Mouse (Mus musculus): ENCODE measurements at regions not wholly inside any gene's neighbourhood (a gene's known extent, or its start where the extent isn't known, plus 50 kb on each side); places are given as distances from the start of the nearest gene placed in this dataset.
"Not testable (repeated sequence)": the region's sequence is repeated elsewhere in the genome, so short reads cannot be mapped to it uniquely, and the experiment has no call there.

DNA sequence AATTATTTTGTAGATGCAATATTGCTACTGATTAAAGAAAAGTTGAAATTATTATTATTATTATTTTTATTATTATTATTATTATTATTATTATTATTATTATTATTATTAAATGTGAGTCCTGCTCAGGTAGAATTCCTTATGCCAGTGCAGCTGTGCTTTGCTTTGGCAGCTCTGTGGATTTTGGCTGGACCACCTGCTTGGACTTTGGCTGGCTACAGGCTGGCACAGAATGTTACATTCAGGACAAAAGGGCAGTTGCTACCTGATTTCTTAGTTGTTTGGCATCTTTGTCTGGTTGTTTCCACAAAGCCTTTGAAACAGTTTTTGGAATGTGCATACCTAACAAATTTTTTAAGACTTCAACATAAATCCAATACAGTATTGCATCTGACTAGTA is 307.7 kb upstream of the Adamts5 start:
- DNase-seq (ENCODE audit: low read depth, low spot score): no peak

DNA sequence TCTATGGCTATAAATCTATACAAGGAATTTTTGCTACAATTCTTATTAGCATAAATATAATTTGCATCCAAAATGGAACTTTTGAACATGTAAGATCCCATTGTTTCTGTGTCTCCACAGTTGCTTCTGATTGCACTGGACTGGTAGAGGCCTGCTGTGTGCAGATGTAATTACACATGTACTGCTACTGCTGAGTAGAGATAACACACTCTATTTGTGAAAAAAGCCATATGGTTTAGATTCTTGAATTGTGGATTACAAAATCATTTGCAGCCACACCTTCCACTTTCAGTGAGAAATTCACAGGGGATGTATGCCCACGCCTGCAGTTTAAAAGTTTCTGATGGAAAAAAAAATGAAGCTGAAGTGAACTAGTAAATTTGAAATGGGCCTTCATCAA is 288.2 kb upstream of the Adamts5 start:
- no peak for DNase-seq (ENCODE audit: low read depth, low spot score)

- DNase-seq (ENCODE audit: low read depth, low spot score): no peak
Observed at GRCm38 (mm10) chr16:86188966-86189365, 287.3 kb upstream of the Adamts5 start.

- not testable (repeated sequence) for DNase-seq (ENCODE audit: low read depth, low spot score)
Observed at GRCm38 (mm10) chr16:86187609-86188008, 286.0 kb upstream of the Adamts5 start.

- DNase-seq (ENCODE audit: low read depth, low spot score): no peak
Observed at GRCm38 (mm10) chr16:86159021-86159815, 257.6 kb upstream of the Adamts5 start.

DNA sequence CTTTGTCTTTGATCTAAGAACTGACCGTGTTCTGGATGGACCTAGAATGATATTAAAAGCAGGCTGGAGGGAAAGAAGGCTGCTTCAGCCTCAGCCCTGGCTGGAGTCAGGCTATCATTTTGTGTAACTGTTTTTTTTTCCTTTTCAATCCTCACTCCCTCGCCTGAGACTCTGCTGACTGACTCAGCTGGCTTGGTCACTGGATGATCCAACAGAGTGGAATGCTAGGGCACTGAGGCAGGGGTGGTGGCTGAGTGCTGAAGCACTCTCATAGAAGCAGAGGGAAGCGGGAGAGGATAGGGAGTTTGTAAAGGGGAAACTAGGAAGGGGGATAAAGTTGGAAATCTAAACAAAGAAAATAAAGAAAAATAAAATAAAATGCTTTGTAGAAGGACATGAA is 236.5 kb upstream of the Adamts5 start:
- DNase-seq (ENCODE audit: low read depth, low spot score): no peak

GRCm38 (mm10) chr16:86136169-86136568 is 234.5 kb upstream of the Adamts5 start:
- DNase-seq (ENCODE audit: low read depth, low spot score): no peak

DNA sequence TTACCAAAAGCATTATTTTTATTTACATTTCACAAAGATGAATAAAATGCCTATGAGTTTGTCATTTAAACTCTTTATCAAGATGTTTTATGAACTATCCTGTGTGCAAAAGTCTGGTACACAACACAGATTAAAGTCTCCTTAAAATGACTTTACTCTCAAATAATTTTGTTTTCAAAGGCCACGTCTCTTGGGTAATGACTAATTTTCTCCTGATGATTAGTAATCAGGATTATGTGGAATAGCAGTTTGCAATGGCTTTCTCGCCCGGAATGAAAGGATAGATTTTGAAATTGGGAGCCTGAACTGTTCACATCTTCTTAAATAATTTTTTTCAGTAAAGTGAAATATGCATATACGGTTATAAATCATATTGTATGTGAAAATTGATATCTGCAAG is 225.8 kb upstream of the Adamts5 start:
- no peak for DNase-seq (ENCODE audit: low read depth, low spot score)

DNA sequence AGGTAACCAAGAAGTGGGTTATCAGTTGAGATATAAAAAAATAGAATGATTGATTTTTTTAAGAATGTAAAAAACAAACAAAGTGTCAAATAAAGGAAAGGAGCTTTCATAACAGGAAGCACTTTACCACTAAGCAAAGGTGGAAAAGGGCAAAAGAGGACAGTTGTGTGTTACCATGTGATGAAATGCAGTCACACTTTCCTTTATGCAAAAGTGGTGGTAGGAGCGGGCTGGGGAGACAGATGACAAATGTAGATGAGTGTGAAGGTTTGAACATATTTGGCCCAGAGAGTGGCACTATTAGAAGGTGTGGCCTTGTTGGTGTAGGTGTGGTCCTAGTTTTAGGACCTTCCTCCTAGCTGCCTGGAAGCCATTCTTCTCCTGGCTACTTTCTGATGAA is 222.6 kb upstream of the Adamts5 start:
- DNase-seq (ENCODE audit: low read depth, low spot score): no peak

GRCm38 (mm10) chr16:86122936-86123335 is 221.3 kb upstream of the Adamts5 start:
- DNase-seq (ENCODE audit: low read depth, low spot score): no peak

DNA sequence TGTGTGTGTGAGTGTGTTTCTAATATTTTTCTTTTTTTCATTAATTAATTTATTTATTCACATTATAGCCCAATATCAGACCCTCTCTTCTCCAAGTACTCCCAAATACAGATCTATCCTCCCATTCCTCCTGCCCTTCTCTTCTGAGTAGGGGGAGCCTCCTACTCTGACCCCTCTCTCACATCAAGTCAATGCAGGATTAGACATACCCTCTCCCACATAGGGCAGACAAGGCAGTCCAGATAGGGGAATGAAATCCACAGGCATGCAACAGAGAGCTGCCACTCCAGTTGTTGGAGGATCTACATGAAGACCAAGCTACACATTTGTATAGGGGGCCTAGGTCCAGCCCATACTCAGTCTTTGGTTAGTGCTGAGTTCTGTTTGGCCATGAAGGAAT is 216.3 kb upstream of the Adamts5 start:
- DNase-seq (ENCODE audit: low read depth, low spot score): no peak

GRCm38 (mm10) chr16:86115587-86116376 is 214.2 kb upstream of the Adamts5 start:
- DNase-seq (ENCODE audit: low read depth, low spot score): no peak

- no peak for DNase-seq (ENCODE audit: low read depth, low spot score)
Observed at GRCm38 (mm10) chr16:86094461-86094860, 192.8 kb upstream of the Adamts5 start.

GRCm38 (mm10) chr16:86090175-86090574 is 188.5 kb upstream of the Adamts5 start:
- no peak for DNase-seq (ENCODE audit: low read depth, low spot score)

DNA sequence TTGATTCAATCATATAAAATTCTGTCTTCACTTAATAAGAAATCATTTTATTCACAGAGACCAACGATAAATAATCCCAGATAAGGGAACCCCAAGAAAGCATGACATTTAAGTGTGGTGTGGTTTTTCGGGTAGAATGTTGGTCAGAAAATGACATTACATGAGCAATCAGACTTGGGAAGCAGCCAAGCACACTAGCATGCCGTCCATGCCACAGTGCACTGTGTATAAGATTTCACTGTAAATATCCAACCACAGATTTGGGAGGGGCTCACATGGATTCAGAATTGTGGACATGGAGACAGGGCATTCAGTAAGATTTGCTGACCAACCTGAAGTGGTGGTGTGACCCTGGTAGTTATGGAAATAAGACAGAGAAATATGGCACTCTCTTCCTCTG is 185.8 kb upstream of the Adamts5 start:
- DNase-seq (ENCODE audit: low read depth, low spot score): no peak

GRCm38 (mm10) chr16:86067628-86068364 is 166.2 kb upstream of the Adamts5 start:
- DNase-seq (ENCODE audit: low read depth, low spot score): no peak

DNA sequence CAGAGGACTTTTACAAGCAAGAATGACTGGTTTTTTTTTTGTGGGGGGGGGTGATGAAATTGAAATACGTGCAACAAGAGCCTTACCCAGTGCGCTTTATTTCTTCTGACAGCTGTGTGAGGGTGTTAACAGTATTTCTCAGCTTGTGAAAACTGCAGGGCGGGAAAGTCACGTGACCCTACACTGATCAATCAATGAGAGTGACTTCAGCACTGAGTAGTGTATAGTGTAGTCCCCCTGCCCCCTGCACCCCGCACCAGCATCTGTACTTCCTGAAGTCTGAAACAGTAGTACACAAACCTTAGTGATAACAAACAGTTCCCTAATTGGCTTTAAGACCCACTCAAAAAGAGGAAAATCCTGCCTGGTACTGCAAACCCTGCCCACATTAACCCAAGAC is 158.5 kb upstream of the Adamts5 start:
- DNase-seq (ENCODE audit: low read depth, low spot score): no peak

- DNase-seq (ENCODE audit: low read depth, low spot score): no peak
Observed at GRCm38 (mm10) chr16:86044695-86045094, 143.1 kb upstream of the Adamts5 start.

- DNase-seq (ENCODE audit: low read depth, low spot score): no peak
Observed at GRCm38 (mm10) chr16:86034772-86035171, 133.1 kb upstream of the Adamts5 start.

GRCm38 (mm10) chr16:86027700-86028099 is 126.1 kb upstream of the Adamts5 start:
- no peak for DNase-seq (ENCODE audit: low read depth, low spot score)

DNA sequence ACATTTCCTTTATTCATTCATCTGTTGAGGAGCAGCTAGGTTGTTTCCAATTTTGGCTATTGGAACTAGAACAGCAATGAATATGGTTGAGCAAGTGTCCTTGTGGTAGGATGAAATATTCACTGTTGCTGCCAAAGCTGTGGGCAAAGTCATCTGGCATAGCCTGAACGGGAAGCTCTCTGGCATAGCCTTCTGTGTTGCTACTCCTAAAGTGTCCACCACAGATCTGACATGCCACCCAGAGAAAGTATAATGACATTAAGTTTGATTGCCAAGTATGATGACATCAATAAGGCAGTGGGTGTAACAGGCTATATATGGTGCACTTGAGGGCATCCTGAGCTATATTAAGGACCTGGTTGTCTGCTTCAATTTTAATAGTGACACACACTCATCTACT is 113.7 kb upstream of the Adamts5 start:
- DNase-seq (ENCODE audit: low read depth, low spot score): no peak

DNA sequence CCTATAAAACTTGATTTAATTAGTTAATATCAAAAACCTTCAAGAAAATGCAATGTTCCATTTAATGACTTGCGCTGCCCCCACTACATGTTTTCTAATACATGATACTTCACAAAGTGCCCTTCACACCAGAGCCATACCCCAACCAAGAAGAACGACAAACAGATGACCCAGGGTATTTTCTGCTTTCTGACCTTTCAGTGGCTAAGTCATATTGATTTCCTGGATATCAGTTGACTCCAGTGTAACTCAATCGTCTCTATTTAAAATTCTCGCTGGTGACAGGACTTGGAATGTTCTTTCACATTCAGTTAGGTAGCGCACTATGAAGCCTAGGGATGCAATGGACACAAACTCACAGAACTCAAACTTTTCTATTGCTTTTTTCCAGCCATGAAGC is 109.4 kb upstream of the Adamts5 start:
- no peak for DNase-seq (ENCODE audit: low read depth, low spot score)
